Mouse (Mus musculus): Measurements from ENCODE around the gene Zfp101.

Gene Zfp101

GRCm38 (mm10) chr17:33394182-33395034, at the start of gene Zfp101:
Gene Zfp101, minus strand, starts transcription at chr17:33394641.
- peak; percentile 86 to 93 for DNase-seq

- DNase-seq: no peak
Measured at GRCm38 (mm10) chr17:33441159-33441558, 46.7 kb upstream of the Zfp101 start.

DNA sequence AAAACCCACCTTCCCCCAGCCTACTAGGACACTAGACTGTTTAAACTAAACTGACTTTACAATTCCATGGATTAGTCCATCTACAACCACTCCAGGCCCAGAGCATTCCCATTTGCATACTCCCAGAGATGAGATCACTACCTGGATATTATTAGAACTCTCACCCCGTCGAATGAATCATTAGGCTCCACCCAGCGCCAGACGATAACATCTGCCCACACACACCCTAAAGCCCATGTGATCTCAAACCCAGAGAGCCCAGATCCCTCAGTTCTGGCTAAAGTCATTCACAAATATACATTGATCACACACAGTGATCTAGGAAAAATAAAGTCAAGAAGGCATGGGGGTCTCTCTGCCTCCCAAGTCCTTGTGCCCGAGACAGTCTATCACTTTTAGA, 45.5 kb upstream of the Zfp101 start:
- DNase-seq: no peak

DNA sequence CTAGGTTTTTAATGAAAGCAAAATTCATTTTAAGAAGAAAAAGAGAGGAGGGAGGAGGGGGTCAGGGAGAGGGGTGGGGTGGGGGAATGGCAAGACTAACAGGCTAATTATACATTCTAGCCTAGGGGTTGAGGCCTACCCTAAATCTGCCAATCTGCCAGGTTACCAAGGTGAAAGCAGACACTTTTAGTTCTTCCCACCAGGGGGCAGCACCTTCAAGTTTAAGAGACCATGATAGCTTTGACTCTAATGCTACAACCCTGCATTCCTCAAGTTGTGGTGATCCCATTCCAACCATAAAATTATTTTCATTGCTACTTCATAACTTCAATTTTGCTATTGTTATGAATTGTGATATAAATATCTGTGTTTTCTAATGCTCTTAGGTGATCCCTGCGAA, 44.7 kb upstream of the Zfp101 start:
- peak; percentile 87 to 92 for DNase-seq

DNA sequence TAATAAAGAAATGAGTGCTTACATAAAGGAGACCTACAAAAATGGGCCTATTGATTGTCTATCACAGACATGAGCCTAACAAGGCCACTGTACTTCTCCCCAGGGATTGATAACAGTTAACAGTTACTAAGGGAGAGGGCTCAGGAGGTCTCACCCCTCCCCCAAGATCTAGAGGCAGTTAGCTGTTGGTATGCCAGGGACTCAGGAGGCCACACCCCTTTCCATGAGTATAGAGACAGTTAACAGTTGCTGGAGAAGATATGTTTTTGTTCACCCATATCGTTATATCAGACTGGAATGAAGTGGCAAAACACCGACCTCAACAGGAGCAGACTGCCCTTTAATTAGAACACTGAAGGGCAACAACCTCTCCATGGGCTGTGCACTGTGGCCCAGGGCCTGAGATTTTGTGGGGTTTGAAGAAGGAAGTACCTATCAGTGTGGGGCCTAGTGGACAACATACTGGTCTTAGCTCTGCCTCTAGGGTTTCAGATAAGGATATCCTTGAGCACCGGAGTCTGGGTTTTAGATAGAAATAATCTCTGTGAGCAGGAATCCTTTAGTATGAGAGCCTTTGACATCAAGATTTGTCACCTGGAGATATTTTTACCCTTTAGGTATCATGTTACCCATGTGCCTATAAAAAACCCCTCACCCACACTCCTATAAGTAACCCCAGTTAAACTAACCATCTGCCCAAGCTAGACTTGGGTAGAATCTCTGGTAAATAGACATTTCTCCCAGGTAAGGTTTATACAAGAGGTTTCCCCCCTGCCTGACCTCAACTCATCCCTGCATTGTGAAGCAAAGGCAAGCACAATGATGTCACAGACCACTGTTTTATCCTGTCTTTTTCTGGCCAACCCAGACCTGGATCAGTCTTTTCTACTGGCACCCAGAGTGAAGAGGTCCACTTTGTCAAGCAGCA, 37.8 kb upstream of the Zfp101 start, which contains the start of gene Actl9:
Actl9 (plus strand) TSS at position 878 of the 928 bp plus-strand sequence.
- DNase-seq: no peak

DNA sequence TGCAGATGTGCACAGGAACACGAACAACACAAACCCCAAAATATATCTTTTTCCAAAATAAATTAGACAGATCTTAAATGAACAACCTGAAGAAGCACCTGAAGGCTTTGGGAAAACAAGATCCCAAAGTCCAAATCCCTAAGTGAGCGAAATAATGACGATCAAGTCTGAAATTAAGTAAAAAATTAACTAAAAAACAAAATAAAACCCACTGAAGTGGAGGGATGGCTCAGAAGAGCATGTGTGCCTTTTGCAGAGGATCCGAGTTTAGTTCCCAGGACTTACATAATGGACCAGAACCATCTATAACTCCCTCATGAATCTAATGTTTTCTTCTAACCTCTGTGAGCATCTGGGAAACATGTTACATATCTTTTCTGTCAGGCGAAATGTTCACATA, 2.2 kb downstream of the Zfp101 start:
- no peak for DNase-seq

- no peak for DNase-seq
Measured at GRCm38 (mm10) chr17:33385705-33386104, 8.7 kb downstream of the Zfp101 start.

GRCm38 (mm10) chr17:33372795-33373194, 21.6 kb downstream of the Zfp101 start:
- DNase-seq: no peak

GRCm38 (mm10) chr17:33358411-33359384, 35.7 kb downstream of the Zfp101 start, which contains the start of gene Zfp81:
Gene Zfp81, minus strand, starts transcription at chr17:33358878.
- peak; percentile 82 to 88 for DNase-seq

DNA sequence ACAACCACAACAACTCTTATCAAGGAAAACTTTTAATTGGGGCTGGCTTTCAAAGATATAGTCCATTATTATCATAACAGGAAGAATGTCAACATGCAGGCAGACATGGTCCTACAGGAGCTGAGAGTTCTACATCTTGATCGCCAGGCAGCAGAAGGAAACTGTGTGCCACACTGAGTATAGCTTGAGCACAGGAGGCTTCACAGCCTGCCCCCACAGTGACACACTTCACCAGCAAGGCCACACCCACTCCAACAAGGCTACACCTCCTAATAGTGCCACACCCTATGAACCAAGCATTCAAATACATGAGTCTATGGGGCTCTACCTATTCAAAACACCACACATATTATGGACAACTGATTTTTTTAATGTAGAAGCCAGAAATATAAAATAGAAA, 41.5 kb downstream of the Zfp101 start:
- no peak for DNase-seq
